Mouse (Mus musculus) embryo, embryonic 11 days (tissue): ENCODE data around the gene Frmd4a.
"Not testable (repeated sequence)": the region's sequence is repeated elsewhere in the genome, so short reads cannot be mapped to it uniquely, and the experiment has no call there.

Source experiments
- DNase-seq: peaks from one replicate; pipeline ENCODE4 v3.0.0-alpha.2; 2015

Frmd4a gene

DNA sequence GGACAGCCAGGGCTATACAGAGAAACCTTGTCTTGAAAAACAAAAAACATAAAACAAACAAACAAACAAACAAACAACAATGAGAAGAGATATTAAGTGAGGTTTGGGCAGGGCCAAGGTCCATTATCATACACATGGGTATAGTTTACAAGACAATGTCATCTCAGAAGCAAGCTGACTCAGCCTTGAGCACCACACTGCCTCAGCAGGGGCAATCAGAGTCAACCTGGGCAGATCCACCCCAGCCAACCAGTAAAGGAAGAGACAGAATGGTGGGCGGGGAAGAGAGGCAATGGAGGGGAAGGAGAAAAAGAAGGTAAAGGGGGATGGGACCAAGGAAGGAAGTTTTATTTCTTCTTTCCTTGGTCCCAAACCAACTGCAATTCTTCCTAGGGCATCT, 276.2 kb downstream of the Frmd4a start:
- DNase-seq, result no peak

DNA sequence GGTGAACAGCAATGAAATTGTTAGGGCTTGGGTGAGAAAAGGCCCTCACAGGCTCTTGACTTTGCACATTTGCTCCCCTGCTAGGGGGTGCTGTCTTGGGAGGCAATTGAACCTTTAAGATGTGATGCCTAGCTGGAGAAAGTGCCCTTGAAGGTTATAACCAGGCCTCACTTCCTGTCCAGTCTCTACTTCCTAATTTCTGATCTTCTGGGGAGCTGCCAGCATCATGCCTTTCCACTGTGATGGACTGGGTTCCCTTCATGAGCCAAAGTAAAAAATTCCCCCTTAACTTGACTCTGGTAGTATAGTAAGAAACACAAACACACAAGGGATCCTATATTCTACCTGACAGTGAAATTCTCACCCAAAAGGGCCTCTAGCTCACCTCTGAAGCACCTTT, 278.1 kb downstream of the Frmd4a start:
- DNase-seq, result no peak

- DNase-seq, result no peak
Measured at GRCm38 (mm10) chr2:4296881-4297280, 279.4 kb downstream of the Frmd4a start.

GRCm38 (mm10) chr2:4298325-4299215, 281.1 kb downstream of the Frmd4a start:
- peak; percentile 95 for DNase-seq

DNA sequence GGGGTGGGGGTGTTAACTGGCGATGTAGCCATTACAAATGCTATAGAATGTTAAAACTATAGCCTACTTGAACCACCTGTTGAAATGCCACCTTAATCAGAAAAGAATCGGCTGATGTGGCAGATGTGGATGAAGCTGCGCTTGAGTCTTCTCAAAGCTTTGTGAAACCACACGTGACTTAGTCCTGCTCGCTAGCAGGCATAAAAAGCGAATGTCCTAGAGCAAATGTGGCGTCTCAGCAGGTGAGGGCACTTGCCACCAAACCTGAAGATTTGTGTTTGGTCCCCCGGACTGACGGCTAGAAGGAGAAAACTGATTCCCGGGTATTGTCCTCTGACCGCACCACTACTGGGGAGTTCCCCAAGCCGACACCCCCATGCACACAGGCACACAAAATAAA, 282.1 kb downstream of the Frmd4a start:
- DNase-seq, result peak; percentile 24

- DNase-seq, result peak; percentile 74
Measured at GRCm38 (mm10) chr2:4300383-4300811, 282.9 kb downstream of the Frmd4a start.

DNA sequence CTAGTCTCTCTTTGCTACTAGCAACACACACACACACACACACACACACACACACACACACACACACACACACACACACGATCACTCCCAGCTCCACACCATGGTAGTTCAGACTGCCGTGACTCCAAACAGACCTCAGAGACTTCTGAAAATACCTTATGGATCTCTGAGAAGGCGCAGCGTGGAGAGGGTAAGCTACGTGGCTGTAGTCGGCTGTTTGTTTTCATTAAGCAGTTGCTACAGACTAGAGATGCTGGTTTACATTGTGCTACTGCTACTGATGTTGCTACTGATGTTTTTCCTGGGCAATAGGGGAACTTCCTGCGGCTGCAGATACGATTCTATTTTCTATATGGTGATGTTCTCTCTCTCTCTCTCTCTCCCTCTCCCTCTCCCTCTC, 283.3 kb downstream of the Frmd4a start:
- DNase-seq, result peak; percentile 42

DNA sequence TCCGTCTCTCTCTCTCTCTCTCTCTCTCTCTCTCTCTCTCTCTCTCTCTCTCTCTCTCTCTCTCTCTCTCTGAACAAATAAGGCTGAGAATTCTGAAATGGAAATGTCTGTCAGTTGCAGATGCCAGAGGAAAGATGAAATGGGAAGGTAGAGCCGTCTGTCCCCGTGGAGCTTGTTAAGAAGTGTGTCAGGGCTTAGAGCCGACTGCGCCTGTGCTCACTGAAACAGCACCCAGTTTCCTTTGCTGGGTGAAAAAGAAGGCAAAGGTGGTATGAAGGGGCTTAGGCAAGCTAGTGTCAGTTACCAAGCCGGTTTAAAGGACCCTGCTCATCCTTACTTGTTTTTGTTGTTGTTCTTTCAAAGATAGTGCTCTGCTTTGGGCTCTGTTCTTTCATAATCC, 283.7 kb downstream of the Frmd4a start:
- peak; percentile 36 for DNase-seq

DNA sequence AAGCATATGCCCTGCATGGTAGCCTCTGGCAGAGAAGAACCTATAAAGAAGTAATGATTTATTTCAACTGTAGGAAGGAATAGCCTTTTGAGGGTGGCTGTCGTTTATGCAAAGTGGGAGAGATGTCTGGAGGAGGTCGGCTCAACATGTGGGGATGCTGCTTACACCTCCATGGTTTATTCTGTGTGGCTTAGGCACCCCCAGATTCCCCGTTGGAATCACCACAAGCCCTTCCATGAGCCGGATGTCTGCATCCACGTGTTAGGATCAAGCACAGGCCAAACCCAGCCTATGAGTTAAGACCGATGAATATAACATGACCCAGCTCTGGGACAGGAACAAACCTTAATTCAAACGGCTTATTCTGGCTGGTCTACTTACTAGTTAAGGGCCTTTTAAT, 284.2 kb downstream of the Frmd4a start:
- peak; percentile 48 for DNase-seq

DNA sequence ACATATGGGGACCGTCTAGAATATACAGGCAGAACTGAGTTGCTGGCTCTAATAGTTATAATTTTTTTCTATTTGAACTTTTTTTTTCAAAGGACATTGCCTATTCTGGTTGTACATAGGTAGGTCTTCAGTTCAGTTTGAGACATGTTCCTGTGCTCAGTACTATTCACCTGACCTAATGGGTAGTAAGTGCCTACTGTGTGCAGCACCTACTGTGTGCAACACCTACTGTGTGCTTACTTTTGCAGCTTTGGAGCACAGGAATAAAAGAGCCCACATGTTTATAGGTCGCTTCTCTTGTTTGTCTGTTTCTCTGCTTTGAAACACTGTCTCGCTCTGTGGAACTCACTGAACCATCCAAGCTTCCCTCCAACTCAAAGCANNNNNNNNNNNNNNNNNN, 284.6 kb downstream of the Frmd4a start:
- no peak for DNase-seq

GRCm38 (mm10) chr2:4307076-4307475, 289.6 kb downstream of the Frmd4a start:
- no peak for DNase-seq

- no peak for DNase-seq
Measured at GRCm38 (mm10) chr2:4314545-4314944, 297.0 kb downstream of the Frmd4a start.

DNA sequence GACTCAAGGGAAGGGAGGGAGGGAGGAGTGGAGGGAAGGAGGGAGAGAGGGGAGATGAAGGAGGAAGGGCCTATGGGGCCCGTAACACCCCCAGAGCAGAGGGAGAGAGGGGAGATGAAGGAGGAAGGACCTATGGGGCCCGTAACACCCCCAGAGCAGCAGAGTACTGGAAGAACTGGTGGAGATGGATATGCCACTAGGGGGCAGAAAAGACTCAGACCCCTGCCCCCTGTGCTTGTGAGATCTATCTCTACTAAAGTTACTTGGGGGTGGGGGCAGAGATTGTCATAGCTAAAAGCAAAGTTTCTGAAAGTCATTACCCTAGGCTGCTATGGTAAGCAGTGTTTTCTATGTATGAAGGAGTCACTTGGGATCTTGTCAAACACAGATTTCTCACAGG, 299.1 kb downstream of the Frmd4a start:
- DNase-seq, result peak; percentile 50

GRCm38 (mm10) chr2:4318134-4318533, 300.6 kb downstream of the Frmd4a start:
- no peak for DNase-seq

- DNase-seq, result no peak
Measured at GRCm38 (mm10) chr2:4326241-4327010, 308.9 kb downstream of the Frmd4a start.

- no peak for DNase-seq
Measured at GRCm38 (mm10) chr2:4327011-4327340, 309.5 kb downstream of the Frmd4a start.

GRCm38 (mm10) chr2:4332441-4332840, 314.9 kb downstream of the Frmd4a start:
- no peak for DNase-seq

- DNase-seq, result no peak
Measured at GRCm38 (mm10) chr2:4334201-4334600, 316.7 kb downstream of the Frmd4a start.

DNA sequence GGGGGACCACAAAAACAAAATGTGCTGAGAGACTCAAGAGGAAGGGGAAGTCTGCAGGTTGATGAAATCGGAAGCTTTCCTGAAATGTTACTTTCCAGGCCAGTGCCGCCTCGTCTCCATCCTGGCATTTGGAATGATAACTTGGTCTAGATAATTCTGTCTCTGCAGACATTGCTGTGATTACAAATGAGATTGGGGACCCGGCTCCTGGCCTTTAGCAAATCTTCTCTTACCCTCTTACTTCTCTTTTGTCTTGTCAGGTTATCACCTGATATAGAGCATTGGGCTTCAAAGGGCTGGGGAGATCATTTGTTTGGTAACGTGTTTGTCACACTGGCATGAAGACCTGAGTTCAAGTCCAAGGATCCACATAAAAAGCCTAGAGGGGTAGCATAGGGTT, 317.4 kb downstream of the Frmd4a start:
- no peak for DNase-seq

- no peak for DNase-seq
Measured at GRCm38 (mm10) chr2:4335881-4336280, 318.4 kb downstream of the Frmd4a start.

- DNase-seq, result not testable (repeated sequence)
Measured at GRCm38 (mm10) chr2:4338290-4338689, 320.8 kb downstream of the Frmd4a start.

GRCm38 (mm10) chr2:4339128-4339527, 321.6 kb downstream of the Frmd4a start:
- no peak for DNase-seq

- DNase-seq, result no peak
Measured at GRCm38 (mm10) chr2:4339530-4340218, 322.2 kb downstream of the Frmd4a start.

DNA sequence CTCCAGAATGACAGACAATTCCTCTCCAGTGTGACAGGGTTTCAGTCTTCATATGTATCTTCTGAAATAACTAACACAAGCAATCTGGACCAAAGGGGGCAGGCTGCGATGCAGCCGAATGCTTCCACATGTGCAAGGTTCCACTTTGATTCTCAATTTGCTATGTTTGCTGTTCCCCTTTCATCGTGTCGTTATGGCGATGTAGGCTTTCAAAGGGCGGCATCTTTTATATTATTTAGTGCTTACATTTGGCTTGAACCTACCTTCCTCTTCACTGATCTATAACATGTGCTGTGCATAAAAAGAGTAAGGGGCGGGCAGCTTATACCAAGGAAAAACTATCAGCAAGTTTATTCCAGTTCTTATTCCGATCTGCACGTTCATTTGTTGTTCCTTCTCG, 322.9 kb downstream of the Frmd4a start:
- no peak for DNase-seq
